Mouse (Mus musculus): ENCODE measurements at regions not wholly inside any gene's neighbourhood (a gene's known extent, or its start where the extent isn't known, plus 50 kb on each side); places are given as distances from the start of the nearest gene placed in this dataset.

GRCm38 (mm10) chr4:95185113-95185915 is 133.3 kb upstream of the Jun start:
- no peak for DNase-seq (ENCODE audit: low spot score in 2 of 2)

GRCm38 (mm10) chr4:95185916-95186200 is 133.8 kb upstream of the Jun start:
- no peak for DNase-seq (ENCODE audit: low spot score in 2 of 2)

GRCm38 (mm10) chr4:95188107-95188506 is 136.1 kb upstream of the Jun start:
- no peak for DNase-seq (ENCODE audit: low spot score in 2 of 2)

GRCm38 (mm10) chr4:95191654-95192406 is 139.8 kb upstream of the Jun start:
- DNase-seq (ENCODE audit: low spot score in 2 of 2) = no peak

- no peak for DNase-seq (ENCODE audit: low spot score in 2 of 2)
These were observed 140.5 kb upstream of the Jun start for GRCm38 (mm10) chr4:95192562-95192961.

GRCm38 (mm10) chr4:95193028-95193427 is 141.0 kb upstream of the Jun start:
- peak; percentile 20 to 33 for DNase-seq (ENCODE audit: low spot score in 2 of 2)

GRCm38 (mm10) chr4:95193473-95193872 is 141.5 kb upstream of the Jun start:
- DNase-seq (ENCODE audit: low spot score in 2 of 2) = no peak

- no peak for DNase-seq (ENCODE audit: low spot score in 2 of 2)
These were observed 142.8 kb upstream of the Jun start for GRCm38 (mm10) chr4:95194621-95195455.

- no peak for DNase-seq (ENCODE audit: low spot score in 2 of 2)
These were observed 144.1 kb upstream of the Jun start for GRCm38 (mm10) chr4:95196106-95196505.

- DNase-seq (ENCODE audit: low spot score in 2 of 2) = no peak
These were observed 145.2 kb upstream of the Jun start for GRCm38 (mm10) chr4:95197077-95197711.

GRCm38 (mm10) chr4:95199394-95199793 is 147.4 kb upstream of the Jun start:
- DNase-seq (ENCODE audit: low spot score in 2 of 2) = no peak

- no peak for DNase-seq (ENCODE audit: low spot score in 2 of 2)
These were observed 148.1 kb upstream of the Jun start for GRCm38 (mm10) chr4:95200130-95200529.

- DNase-seq (ENCODE audit: low spot score in 2 of 2) = no peak
These were observed 150.5 kb upstream of the Jun start for GRCm38 (mm10) chr4:95202478-95202877.

GRCm38 (mm10) chr4:95203577-95203976 is 151.6 kb upstream of the Jun start:
- DNase-seq (ENCODE audit: low spot score in 2 of 2) = no peak

GRCm38 (mm10) chr4:95205372-95205771 is 153.3 kb upstream of the Jun start:
- DNase-seq (ENCODE audit: low spot score in 2 of 2) = no peak

GRCm38 (mm10) chr4:95207783-95208182 is 155.8 kb upstream of the Jun start:
- DNase-seq (ENCODE audit: low spot score in 2 of 2) = no peak

- DNase-seq (ENCODE audit: low spot score in 2 of 2) = no peak
These were observed 156.8 kb upstream of the Jun start for GRCm38 (mm10) chr4:95208827-95209226.

GRCm38 (mm10) chr4:95209322-95210119 is 157.5 kb upstream of the Jun start:
- no peak for DNase-seq (ENCODE audit: low spot score in 2 of 2)

GRCm38 (mm10) chr4:95212561-95212960 is 160.5 kb upstream of the Jun start:
- no peak for DNase-seq (ENCODE audit: low spot score in 2 of 2)

- no peak for DNase-seq (ENCODE audit: low spot score in 2 of 2)
These were observed 161.0 kb upstream of the Jun start for GRCm38 (mm10) chr4:95213026-95213425.

GRCm38 (mm10) chr4:95214026-95214425 is 162.0 kb upstream of the Jun start:
- DNase-seq (ENCODE audit: low spot score in 2 of 2) = no peak
